Mouse (Mus musculus) cerebellum, postnatal 25 days (tissue): ENCODE data around the gene Myl3.
A peak's percentile ranks its signal among the peaks of the same experiment; 100 is the strongest.

Experiments used
- DNase-seq, 2 experiments: peaks; one replicate each; pipeline ENCODE4 v3.0.0; 2021; ENCODE audit warnings: mixed read lengths in 2 of 2

The Myl3 gene

DNA sequence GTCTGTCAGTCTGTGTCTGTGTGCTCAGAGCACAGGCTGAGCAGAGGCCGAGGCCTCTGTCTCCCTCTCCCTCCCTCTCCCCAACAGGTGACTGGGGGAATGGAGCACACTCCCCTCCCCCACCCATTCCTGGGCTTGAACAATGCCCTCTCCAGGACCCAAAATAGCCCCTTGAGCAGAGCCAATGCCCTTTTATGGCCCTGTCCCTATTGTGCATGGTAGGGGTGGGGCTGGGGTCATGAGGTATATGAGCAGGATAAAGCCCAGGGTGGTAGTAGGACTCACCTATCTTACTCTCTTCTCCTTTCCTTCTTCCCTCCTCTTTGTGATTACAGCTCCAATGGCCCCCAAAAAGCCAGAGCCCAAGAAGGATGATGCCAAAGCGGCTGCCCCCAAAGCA lies 21.7 kb downstream of the Myl3 start:
- DNase-seq, result no peak

DNA sequence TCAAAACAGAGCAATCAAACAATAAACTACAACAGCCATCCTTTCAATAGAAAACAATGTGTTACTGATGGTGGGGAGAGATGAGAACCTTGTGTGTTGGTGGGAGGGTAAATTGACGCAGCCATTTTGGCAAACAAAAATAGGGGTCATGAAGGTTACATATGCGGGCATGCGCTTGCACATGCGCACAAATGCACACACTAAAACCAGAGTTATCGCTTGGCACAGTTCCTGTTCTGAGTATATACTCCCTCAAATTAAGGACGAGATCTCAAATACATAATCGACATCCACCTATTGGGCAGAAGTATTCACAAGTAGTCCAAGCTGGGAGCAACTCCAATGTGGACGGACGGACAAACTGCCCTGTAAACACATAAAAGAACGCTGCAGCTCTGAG lies 30.7 kb downstream of the Myl3 start:
- DNase-seq, result no peak

DNA sequence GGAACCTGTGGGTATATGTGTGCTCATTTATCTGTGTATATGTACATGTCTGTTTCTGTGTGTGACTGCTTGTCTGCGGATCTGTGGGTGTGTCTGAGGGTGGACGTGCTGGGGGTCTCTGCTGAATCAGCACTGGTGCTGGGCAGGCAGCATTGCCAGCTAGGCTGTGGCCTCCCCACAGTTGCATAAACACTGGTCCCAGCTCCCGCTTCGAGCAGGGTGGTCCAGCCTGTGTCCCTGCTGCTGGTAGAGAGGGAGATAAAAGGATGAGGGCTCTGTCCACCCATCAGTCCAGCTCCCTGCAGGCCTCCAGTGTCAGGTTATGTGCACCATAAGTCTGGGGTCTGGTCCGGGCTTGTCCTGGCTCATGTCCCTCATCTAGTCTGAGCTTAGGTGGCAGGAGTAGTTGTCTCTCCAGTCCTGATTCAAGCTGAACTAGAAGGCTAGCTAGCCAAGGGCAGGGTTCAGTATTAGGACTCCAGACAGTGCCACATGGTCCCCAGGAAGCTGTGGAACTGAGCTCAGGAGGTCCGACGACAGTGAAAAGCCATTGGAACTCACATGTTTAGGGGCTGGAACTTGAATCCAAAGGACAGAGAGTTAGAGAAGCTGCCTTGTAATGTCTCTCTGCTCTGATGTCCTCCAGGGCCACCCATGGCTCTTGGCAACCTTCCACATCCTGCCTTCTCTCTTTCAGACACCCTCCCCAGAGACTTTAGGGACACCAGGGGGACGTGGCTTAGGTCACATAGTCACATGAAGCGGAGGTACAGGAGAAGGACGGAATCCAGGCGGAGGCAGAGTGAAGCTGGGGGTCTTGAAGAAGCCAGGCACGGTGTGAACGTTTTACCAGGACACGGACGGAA lies 33.0 kb downstream of the Myl3 start:
- DNase-seq, result no peak

DNA sequence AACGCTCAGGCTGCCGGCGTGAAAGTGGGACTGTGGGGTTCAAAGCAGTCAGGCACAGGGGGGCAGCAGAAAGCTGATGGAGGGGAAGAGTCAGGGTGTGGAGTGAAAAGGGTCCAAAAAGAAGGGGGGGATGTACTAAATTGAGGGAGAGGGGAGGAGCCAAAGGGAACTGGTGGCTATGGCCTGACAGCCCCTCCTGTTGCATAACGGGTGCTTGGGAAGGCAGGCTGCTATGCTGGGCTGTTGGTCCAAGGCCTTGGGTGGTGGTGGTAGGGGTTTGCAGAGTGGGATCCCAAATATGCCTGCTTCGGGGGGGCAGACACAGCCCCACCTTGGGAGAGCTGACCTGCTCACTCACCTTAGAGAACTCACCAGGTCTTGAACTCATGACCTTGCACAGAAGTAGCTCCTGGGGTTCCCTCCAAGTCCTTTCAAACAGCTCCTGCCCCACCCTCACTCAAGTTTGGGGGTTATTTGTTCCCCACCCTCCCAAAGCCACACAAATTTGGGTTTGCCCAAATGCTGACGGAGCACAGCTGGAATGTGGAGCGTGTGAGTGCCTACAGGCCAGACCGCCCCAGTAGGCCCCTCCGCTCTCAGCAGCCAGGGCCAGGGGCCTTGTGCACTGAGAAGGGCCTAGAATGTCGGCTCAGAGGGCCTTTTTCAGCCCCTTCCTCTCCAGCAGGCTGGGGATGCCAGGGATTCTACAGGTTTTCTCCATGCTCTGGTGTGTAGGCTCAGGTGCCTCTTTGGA lies 33.8 kb downstream of the Myl3 start:
- no peak for DNase-seq

DNA sequence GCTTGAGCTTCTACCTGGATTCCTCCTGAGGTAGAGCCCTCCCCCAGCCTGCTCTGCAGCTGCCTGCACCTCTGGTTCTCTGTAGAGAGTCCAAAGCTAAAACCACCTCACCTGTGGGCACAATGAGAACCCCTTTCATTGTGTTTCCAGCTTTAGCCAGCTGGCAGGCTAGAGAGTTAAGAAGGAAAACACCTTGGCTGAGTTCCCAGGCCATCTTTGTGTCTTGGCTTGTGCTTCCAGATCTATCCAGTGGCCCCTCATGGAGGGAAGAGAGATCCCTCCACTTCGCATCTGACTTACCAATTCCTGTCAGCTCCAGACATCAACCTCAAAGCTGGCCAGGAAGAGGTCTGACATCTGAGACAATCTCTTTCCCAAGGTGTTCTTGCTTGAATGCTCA lies 36.4 kb downstream of the Myl3 start:
- DNase-seq, result no peak

DNA sequence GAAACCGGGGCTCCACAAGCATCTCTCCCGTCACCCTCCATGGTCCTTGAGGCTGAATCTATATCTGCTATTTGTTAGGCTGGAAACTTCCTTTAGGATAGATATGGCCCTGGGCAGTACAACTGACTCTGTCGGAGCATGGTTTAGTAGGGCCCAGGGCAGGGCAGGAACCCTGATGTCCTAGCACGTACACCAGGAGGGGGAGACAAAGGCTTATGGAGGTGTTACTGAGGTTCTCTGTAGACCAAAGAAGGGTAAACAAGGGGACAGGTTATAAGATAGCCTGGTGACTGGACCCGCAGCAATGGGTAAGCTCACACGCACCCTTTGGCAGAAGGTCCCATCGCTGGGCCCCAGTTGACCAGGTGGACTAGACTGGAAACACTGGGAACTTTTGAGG lies 36.9 kb downstream of the Myl3 start:
- no peak for DNase-seq

DNA sequence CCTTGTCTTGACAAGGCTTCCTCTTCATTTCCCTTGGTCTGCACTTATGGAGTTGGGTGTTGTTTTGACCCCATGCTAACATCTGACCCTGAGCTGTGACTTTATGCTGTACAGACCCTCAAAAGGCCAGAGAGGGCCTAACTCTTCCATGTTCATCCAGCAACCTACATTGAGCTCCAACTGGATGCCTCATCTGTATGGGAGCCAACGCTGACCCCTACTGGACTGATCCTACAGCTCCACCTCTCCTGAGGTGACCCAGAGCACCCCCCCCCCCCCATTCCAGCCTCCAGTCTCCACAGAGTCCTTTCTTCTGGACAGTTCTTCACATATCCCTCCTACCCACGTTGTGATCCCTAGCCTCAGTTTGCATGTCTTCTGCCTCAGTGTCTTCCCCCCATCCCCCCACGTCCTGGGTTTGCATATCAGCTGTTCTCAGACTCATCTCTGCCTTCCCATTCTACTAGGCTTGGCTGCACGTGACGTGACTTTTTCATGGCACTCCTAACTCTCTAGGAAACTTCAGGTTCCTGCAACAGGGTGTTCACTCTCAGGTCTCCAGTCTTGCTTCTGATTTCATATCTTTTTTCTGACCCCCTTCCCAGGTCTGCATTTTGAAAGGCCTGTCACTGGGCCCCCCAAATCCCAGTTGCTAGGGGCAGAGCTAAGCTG lies 37.7 kb downstream of the Myl3 start:
- peak in 1 of 2 experiments; percentile 27 for DNase-seq

DNA sequence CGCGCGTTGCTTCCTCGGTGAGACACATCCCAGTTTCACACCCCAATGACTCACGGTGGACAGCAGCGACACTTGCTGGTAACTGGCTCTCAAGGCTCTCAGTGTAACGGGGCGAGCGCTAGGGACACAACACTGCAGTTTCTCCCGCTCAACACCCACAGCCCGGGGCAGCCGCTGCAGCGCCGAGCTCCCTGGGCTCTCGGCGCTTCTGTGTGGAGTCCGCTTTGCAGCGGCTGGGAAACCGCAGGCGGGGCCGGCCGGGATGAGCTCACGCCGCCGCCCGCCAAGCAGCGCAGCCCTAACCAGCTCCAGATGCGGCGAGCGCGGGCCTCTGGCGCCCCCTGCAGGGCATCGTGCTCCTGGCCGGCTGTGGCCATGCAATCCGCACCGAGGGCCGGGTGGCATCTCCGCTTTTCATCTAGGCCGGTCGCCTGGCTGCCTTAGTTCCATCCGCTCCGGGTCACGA lies 39.6 kb downstream of the Myl3 start:
- peak; percentile 97 to 98 for DNase-seq

DNA sequence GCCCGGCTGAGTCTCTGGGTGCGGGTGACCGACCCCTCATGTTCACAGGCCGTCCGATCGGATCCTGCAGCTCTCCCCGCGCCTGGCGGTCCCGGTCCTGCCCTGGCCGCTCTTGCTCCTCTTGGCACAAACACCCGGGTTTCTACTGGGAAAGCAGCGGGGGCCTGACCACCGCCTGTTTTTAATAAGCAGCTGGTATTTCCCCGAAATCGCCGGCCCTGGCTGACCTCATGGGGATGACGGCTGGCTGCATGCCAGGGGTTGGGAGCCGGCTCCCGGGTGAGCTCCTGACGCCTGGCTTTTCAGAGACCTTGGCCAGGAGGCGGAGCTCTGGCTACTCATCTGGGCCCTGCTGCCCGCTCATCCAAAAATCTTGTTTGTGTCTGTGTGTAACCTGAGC lies 40.1 kb downstream of the Myl3 start:
- peak; percentile 83 to 84 for DNase-seq

DNA sequence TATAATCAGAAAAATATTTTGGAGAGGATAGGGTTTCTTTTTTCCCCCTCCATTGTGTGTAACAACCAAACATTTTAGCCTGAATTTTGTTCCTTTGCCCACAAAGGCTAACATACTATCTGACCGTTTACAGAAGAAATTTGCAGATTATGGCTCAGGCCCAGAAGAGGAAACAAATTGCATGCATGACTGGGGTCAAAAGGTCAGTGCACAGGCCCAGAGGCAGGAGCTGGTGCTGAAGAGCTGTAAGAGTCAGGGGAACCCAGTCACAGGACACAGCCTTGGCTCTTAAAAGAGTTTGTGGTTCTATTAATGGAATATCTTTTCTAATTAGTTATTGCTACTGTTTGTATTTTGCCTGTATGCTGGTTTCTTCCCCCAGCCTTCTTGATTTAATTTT lies 42.0 kb downstream of the Myl3 start:
- DNase-seq, result no peak

DNA sequence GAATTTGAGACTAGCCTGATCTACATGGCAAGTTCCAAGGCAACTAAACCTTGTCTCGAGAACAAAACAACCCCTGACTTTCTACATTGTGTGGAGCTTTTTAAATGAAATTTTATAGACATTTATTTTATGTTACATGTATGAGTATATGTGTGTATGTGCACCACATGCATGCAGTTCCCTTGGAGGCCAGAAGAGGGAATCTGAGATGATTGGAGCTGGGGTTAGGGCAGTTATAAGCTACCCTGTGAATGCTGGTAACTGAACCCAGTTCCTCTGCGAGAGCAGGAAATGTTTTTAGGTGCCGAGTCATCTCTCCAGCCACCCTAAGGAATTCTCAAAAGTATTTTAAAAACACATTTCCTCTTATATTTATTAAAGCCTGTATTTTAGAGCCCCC lies 46.5 kb downstream of the Myl3 start:
- no peak for DNase-seq

DNA sequence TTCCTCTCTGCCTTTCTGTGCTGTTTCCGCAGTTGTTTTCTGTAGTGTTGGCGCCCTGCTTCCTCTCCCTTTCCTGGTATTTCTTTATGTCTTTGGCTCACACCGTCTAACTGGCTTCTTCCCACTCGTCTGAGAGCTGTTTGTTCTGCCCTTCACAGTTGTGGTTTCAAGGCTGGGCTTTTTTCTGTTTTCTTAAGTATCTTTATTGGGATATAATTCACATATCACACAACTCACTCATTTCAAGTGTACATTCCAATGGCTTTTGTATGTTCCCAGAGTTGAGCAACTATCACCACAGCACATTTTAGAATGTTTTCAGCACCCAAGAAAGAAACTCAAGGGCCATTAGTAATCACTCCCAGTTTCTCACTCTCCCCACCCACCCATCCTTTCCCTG lies 48.8 kb downstream of the Myl3 start:
- no peak for DNase-seq

DNA sequence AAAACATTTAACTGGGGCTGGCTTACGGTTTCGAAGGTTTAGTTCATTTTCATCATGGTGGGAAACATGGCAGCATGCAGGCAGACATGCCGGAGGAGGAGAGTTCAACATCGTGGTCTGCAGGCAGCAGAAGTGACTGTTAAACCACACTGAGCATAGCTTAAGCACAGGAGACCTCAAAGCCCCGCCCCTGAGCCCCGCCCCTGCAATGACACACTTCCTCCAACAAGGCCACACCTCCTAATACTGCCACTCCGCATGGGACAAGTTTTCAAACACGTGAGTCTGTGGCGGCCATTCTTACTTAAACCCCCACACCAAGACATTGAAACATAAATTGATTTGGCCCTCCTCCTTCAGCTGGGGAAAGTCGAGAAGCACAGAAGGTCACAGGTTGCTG lies 55.4 kb downstream of the Myl3 start:
- no peak for DNase-seq

DNA sequence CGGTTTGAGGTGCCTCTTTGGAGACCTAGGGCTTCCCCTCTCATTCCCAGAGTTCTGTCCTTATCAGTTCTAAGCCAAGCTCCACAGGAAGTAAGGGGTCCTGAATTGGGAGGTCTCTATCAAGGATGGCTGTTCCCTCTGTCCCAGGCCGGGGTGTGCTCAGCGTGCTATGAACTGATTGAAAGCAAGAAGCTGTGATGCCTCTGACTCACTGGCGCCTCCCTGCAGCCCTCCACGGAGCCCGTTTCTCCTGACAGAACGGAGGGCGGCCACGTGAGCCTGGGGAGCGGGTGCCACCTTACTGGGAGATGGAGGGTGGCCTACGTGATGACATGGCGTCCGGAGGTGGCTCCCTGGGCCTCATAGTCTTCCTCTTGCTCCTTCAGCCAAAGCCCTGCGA lies 56.2 kb downstream of the Myl3 start, which contains the start of gene Prss42:
Gene Prss42 (plus strand): TSS at position 301 of the 400 bp plus-strand sequence.
- DNase-seq, result no peak

DNA sequence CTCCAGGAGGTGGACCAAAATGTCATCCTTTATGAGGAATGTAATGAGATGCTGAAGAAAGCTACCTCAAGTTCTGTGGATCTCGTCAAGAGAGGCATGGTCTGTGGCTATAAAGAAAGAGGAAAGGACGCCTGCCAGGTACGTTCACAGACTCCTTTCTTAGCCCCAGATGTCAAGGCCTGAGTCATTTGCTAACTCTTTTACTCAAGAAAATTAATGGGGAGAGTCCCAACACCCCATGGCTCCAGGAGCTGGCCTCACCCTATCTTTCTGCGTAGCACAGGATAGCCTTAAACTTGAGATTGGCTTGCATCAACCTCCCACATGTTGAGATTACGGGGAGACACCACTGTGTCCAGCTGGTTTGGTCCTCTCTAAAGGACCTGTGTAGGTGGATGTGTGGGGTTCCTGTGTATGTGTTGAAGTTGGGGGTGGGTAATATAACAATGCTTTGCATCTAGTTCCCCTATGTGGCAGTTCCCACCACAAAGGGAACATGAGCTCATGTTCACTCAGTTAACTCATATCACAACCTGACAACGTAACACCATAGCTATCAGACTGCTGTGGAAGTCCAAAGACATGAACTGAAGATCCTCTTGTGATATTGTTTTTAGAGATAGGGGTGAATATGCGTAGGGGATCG lies 59.3 kb downstream of the Myl3 start:
- no peak for DNase-seq

DNA sequence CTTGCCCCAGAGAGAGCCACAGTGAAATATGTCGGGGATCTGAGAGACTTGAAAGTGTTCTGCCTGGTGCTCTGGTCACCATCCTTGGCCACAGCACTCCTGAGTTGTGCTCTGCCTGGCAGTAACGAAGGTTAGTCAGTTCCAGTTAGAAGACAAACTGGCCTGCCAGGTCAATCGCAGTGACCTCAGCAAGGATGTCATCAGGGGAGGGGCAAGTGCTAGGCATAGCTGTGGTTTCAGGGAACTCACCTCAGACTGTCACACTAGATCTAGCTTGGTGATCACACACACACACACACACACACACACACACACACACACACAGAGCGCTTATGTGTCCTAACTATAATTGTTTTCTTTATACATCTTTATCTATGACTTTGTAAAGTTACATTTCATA lies 61.6 kb downstream of the Myl3 start:
- DNase-seq, result no peak

DNA sequence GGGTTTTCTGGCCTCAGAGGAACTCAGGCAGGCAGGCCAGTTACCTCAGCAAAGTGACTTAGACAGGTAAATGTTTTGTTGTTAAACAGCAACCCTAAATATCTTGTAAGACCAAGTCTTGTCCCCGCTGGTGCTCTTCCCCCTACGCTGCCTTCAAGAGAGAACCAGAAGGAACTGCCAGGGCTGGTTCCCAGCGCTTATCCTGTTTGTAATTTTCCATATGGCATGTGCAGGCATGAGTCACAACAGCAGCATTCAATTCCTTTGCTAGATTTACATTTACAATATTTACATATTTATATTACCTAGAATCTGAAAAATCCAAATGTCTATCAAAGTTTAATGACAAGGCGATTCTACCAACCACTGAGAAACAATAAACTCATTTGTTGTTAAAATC lies 68.4 kb downstream of the Myl3 start:
- DNase-seq, result no peak

DNA sequence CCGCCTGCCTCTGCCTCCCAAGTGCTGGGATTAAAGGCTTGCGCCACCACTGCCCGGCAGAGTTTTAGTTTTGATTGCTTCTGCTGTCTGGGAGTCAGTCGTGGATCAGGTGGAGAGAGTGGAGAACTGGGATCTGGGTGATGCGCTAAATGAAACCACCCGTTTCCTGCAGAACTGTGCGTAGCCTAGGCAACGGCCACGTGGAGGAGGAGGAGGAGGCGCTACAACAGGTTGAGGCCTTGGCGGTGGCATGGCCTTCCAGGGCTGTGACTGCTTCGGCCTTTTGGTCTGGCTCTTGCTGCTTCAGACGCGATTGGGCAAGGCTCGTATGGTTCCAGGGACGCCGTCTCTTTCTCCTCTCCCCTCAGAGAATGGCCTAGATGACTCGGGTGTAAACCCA lies 72.1 kb downstream of the Myl3 start, which contains the start of gene Prss44:
Gene Prss44 (plus strand): TSS at position 206 of the 400 bp plus-strand sequence.
- DNase-seq, result no peak
